Mouse (Mus musculus) spleen, adult 2 months (tissue): ENCODE measurements around the gene Akap13.

Experiments used
- CTCF ChIP-seq: fragments of 200-500 bp; IDR thresholded peaks from 2 replicates; pipeline ENCODE4 v1.5.1; 2011; ENCODE audit warnings: mild to moderate bottlenecking, inconsistent platforms; ENCODE audit not compliant: insufficient read depth, insufficient read length, insufficient replicate concordance; ENCODE audit errors: extremely low read depth
- POLR2A ChIP-seq: fragments of 200-500 bp; IDR thresholded peaks from 2 replicates; pipeline ENCODE4 v1.6.1; 2011; ENCODE audit warnings: low read depth, low read length, inconsistent platforms

DNA sequence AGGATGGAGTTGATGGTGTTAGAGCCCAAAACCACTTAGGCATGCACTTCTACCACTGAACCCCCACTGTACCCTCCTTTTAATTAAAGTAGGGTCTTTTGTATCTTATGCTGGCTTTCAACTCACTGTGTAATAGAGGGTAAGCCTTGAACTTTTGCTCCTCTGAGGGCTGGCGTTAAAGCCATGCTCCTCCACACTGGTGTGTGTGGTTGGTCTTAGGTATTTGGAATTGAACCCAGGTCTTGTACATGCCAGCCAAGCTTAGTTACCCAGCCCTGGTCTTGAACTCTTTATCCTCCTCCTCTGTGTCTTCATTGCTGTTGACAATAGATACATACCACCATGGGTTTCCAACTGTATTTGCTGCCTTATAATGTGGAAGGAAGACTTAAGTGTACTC, 18.0 kb downstream of the Akap13 start:
- TF ChIP-seq POLR2A: no peak
- no peak for TF ChIP-seq CTCF
